Mouse (Mus musculus): ENCODE measurements at regions not wholly inside any gene's neighbourhood (a gene's known extent, or its start where the extent isn't known, plus 50 kb on each side); places are given as distances from the start of the nearest gene placed in this dataset.

- Histone ChIP-seq H3K27ac (ENCODE audit: control insufficient read depth, low read depth, low read length) (no peak overlapping the region), H3K9me3 (replicated peaks; ENCODE audit: insufficient read depth, low read length) (no peaks in the 10 kb centered on the region), H3K79me2 (ENCODE audit: control insufficient read depth, insufficient read depth, low read length, poor library complexity) (no peaks in the 10 kb centered on the region), H3K36me3 (ENCODE audit: control insufficient read depth in 1 of 2, insufficient read depth in 2 of 2, low read length in 2 of 2) (no peaks in the 10 kb centered on the region), H3K4me1 (ENCODE audit: control insufficient read depth in 1 of 2, insufficient read depth in 2 of 2, low read length in 2 of 2) (no peaks in the 10 kb centered on the region), H3K4me3 (ENCODE audit: control insufficient read depth in 1 of 2, insufficient read depth in 1 of 2, low read depth in 2 of 2, low read length in 2 of 2) (no peak overlapping the region), H3K9ac (ENCODE audit: control insufficient read depth, low read depth, low read length, poor library complexity, severe bottlenecking) (no peak overlapping the region), H3K27me3 (ENCODE audit: control insufficient read depth in 1 of 2, insufficient read depth in 2 of 2, low read length in 2 of 2) (no peaks in the 10 kb centered on the region)
- TF ChIP-seq SMC3 (IDR thresholded peaks at IDR 0.05; ENCODE audit: low read depth, low read length) (no peak), JUND (IDR thresholded peaks at IDR 0.05; ENCODE audit: low read depth, low read length) (no peak), CHD1 (IDR thresholded peaks at IDR 0.05; ENCODE audit: low read depth, low read length) (no peak), ZNF384 (IDR thresholded peaks at IDR 0.05; ENCODE audit: low read depth, low read length) (no peak), KAT2A (conservative IDR thresholded peaks at IDR 0.05; ENCODE audit: low read depth, low read length) (no peak), E2F4 (IDR thresholded peaks at IDR 0.05; ENCODE audit: borderline replicate concordance, low read depth, low read length) (no peak), TAL1 (IDR thresholded peaks at IDR 0.05; ENCODE audit: low read length) (no peak), ZKSCAN1 (IDR thresholded peaks at IDR 0.05; ENCODE audit: low read depth, low read length) (no peak), MEF2A (IDR thresholded peaks at IDR 0.05; ENCODE audit: extremely low read depth, insufficient replicate concordance, low read depth, low read length, poor library complexity, severe bottlenecking) (no peak), HCFC1 (IDR thresholded peaks at IDR 0.05; ENCODE audit: low read depth, low read length) (no peak), RAD21 (IDR thresholded peaks at IDR 0.05; ENCODE audit: low read depth, low read length) (no peak), CTCF (IDR thresholded peaks at IDR 0.05 in 2 of 3, conservative IDR thresholded peaks at IDR 0.05 in 1 of 3; ENCODE audit: control insufficient read depth in 1 of 3, insufficient read depth in 1 of 3, low read depth in 2 of 3, low read length in 3 of 3, poor library complexity in 1 of 3, severe bottlenecking in 1 of 3) (no peak), TCF12 (IDR thresholded peaks at IDR 0.05; ENCODE audit: low read depth, low read length) (no peak), MYB (IDR thresholded peaks at IDR 0.05; ENCODE audit: low read depth, low read length) (no peak), EP300 (IDR thresholded peaks at IDR 0.05; ENCODE audit: low read depth in 1 of 2, low read length in 2 of 2) (no peak), ZC3H11A (IDR thresholded peaks at IDR 0.05; ENCODE audit: low read depth, low read length) (no peak), RCOR1 (IDR thresholded peaks at IDR 0.05; ENCODE audit: low read depth, low read length) (no peak), MAFK (IDR thresholded peaks at IDR 0.05; ENCODE audit: borderline replicate concordance, low read depth, low read length) (no peak), USF2 (IDR thresholded peaks at IDR 0.05; ENCODE audit: borderline replicate concordance in 1 of 2, insufficient read depth in 1 of 2, low read depth in 1 of 2, low read length in 2 of 2) (no peak), GATA1 (IDR thresholded peaks at IDR 0.05; ENCODE audit: low read depth, low read length) (no peak)
- DNase-seq (ENCODE audit: low read depth, low spot score): no peak
Measured at GRCm38 (mm10) chr8:78023936-78024335, 189.2 kb upstream of the Ttc29 start.

- Histone ChIP-seq H3K79me2 (ENCODE audit: control insufficient read depth, insufficient read depth, low read length, poor library complexity) (no peaks in the 10 kb centered on the region), H3K9me3 (replicated peaks; ENCODE audit: insufficient read depth, low read length) (no peaks in the 10 kb centered on the region), H3K36me3 (ENCODE audit: control insufficient read depth in 1 of 2, insufficient read depth in 2 of 2, low read length in 2 of 2) (no peaks in the 10 kb centered on the region), H3K4me1 (ENCODE audit: control insufficient read depth in 1 of 2, insufficient read depth in 2 of 2, low read length in 2 of 2) (no peaks in the 10 kb centered on the region), H3K27me3 (ENCODE audit: control insufficient read depth in 1 of 2, insufficient read depth in 2 of 2, low read length in 2 of 2) (no peaks in the 10 kb centered on the region), H3K27ac (ENCODE audit: control insufficient read depth, low read depth, low read length) (no peak overlapping the region), H3K9ac (ENCODE audit: control insufficient read depth, low read depth, low read length, poor library complexity, severe bottlenecking) (no peak overlapping the region), H3K4me3 (ENCODE audit: control insufficient read depth in 1 of 2, insufficient read depth in 1 of 2, low read depth in 2 of 2, low read length in 2 of 2) (no peak overlapping the region)
- no peak for DNase-seq (ENCODE audit: low read depth, low spot score)
- TF ChIP-seq GABPA (IDR thresholded peaks at IDR 0.05; ENCODE audit: low read depth, low read length): no peak
Measured at GRCm38 (mm10) chr8:78024964-78025363, 188.1 kb upstream of the Ttc29 start.
